Mouse (Mus musculus) frontal cortex, postnatal 14 days (tissue): Measurements from ENCODE around the gene Hcrt.

Experiments
- DNase-seq, 2 experiments: peaks; one replicate each; pipeline ENCODE4 v3.0.0; 2022; ENCODE audit warnings: low spot score in 2 of 2

Gene Hcrt

GRCm38 (mm10) chr11:100735954-100736745 is 26.6 kb downstream of the Hcrt start:
- DNase-seq = no peak

DNA sequence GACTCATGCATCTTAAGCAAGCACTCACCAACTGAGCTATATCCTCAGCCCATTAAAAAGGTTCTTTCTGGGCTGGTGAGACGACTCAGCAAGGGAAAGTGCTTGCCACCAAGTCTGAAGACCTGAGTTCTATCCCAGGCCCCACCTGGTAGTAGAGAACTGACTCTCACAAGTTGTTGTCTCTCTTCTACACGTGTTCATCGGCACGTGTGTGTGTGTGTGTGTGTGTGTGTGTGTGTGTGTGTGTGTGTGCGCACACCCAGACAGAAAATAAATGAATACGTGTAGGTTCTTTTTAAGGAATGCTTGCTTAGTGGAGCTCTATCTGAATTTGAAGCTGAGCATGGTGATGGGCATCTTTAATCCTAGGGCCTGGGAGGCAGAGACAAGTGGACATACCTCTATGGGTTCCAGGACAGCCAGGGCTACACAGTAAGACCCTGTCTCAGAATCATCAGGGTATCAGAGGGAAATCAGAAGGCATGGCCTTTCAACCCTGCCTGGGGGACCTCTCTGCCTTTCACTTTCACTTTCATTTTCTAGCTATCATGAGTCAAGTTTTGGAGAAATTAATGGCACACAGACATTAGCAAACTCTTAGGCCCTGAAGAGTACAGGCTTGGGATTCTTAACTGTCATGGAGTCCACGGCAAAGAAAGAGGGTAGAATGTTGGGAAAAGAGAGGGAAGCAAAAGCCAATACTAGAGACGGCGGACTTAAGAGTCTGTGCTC is 27.4 kb downstream of the Hcrt start:
- no peak for DNase-seq

DNA sequence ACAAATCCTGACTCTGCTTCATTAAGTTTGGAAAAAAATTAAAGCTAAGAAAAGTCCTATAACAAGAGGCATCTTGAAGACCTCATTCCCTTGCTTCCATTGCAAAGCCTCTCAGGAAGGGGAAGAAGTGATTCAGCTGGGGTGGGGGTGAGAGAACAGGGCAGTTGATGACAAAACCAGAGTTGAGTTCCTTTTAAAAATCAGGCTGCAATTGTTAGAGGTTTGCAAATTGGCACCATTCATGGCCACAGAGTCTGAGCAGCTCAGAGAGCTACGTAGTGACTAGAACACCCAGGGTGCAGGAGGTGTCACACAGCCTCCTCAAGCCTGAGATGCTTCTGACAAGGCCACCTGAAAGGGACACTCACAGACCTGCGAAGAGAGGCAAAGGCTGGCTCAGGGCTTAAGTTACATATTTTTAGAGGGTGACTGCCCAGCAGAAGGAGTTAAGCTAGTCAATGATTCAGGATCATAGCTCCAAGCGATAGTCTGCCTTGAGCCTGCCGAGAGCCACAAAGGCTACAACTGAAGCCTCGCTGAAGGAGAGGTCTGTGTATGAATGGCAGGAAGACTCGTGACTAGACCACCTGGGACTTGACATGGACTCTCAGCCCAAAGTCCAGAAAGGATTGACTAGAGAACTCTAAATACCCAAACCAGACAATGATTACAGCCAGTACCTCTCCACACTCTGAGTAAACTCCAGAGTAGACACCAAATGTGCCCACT is 32.1 kb downstream of the Hcrt start:
- no peak for DNase-seq

DNA sequence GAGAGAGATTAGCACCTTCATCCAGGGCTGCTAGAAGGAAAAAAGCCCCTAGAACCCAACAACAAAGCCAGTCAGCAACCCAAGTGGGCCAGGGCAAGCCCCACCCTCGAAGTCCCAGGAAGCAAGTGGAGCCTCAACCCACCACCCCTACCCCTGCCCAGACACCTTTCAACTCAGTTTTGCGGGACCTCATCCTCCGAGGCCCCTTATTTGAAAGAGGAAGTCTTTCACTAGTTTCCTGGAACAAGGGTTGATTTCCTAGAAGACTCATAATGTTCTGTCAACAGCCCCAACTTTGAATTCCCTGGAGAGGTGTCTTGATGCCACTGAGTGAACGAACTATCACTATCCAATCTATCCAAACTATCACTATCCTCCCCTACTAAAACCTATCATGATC is 32.8 kb downstream of the Hcrt start:
- DNase-seq = no peak

DNA sequence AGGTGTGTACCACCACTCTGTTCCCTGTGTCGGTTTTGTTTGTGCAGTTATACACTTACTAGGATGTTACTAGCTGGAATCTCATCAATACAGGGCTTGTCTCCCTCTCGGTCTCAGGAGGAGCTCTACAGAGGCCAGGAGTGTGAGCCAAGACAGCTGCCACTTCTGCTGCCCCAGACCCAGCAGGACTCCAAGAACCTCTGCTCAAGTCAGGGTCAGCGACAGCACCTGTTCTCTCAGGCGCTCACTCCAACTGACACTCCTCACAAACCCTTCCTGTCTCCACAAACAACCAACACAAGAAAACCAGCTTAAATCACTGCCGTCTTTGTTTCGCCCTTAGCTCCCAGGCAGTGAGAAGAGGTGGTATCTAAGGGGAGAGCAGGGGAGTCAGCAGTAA is 34.1 kb downstream of the Hcrt start:
- DNase-seq = no peak

GRCm38 (mm10) chr11:100727201-100727600 is 35.5 kb downstream of the Hcrt start:
- no peak for DNase-seq

GRCm38 (mm10) chr11:100724919-100725512 is 37.7 kb downstream of the Hcrt start:
- no peak for DNase-seq

GRCm38 (mm10) chr11:100722493-100723028 is 40.2 kb downstream of the Hcrt start:
- DNase-seq = no peak

DNA sequence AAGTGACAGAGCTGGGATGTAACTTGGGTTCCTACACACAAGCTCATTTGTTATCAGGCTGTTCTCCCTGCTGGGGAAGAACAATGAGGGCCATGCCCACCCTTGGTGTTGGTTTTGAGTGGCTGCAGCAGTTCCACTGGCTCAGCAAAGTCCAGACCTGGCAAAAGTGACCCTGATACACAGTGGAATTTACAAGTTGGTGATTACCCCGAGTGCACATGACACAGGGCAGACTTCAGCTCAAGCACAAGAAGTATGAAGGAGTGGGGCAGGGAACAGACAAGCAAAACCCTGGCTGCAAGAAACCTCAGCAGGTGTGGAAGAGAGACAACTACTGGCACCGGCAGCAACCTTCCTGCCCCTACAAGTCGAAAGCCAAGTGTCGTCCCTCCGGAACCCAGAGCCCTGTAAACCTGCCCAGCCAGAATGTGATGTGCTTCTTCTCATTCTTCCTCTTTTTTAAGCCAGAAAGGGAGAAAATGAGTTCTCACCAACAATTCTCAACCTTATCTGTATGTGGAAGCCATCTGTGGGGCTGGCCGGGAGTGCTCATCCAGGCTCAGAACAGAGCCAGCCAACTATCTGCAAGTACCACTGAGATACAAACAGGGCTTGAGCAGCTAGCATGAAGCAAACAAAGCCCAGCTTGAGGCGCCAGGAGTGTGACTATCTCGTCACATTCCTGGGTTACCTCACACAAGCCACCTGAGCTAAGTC is 40.8 kb downstream of the Hcrt start:
- DNase-seq = no peak

DNA sequence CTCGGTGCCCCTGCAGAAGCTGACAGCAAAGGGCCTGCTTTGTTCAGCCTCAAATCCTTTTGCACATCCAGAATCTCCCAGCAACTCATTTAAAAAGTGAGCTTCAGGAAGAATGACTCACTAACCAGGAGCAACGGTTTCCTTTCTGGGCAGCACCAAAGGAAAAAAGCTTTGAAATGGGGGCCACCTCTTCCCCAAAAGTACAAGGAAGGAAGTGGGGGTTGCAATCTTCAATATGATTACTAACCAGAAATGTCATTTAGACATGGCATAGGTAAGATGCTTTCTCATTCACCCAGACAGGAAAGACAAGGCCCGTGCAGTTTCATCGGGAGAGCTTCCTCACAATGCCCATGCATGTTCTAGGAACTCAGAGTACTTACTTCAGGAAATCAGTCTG is 41.5 kb downstream of the Hcrt start:
- no peak for DNase-seq

GRCm38 (mm10) chr11:100720345-100720744 is 42.4 kb downstream of the Hcrt start:
- no peak for DNase-seq

DNA sequence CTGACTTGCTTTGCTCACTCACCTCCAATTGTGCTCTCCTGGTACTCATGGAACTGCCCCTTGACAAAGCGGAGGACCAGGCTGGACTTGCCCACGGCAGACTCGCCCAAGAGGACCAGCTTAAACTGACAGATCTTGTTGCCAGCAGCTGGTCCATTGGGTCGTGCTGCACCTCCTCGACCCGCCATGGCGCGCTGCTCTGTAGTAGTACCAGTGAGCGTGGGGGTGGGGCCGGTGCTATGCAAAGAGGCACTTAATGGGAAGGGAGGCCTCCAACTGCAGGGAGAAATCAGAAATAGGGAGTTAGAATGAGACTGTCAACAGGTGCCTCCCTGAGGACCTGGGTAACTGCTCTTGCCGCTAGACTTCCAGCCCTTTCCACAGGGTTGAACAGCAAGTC is 42.8 kb downstream of the Hcrt start:
- no peak for DNase-seq

- DNase-seq = no peak
Measured at GRCm38 (mm10) chr11:100719312-100719711, 43.4 kb downstream of the Hcrt start.

DNA sequence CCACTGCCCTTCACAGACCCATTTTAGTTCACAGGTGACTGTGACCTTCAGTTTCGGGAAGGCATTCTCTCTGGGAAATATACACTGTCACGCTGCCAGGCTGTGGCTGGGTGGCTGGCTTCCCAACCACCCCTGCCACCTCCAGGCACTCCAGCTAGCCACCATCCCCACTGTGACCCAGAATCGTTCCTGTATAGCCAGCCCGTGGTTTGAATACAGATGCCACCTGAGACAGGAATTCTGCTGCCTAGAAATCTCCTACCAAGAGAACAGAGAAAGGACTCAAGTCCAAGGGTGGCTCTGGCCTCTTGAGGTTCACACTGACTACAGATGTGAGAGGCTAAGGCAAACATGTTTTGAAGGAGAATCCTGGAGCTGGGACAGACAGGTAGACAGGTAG is 43.9 kb downstream of the Hcrt start:
- no peak for DNase-seq

- no peak for DNase-seq
Measured at GRCm38 (mm10) chr11:100718462-100718861, 44.3 kb downstream of the Hcrt start.

DNA sequence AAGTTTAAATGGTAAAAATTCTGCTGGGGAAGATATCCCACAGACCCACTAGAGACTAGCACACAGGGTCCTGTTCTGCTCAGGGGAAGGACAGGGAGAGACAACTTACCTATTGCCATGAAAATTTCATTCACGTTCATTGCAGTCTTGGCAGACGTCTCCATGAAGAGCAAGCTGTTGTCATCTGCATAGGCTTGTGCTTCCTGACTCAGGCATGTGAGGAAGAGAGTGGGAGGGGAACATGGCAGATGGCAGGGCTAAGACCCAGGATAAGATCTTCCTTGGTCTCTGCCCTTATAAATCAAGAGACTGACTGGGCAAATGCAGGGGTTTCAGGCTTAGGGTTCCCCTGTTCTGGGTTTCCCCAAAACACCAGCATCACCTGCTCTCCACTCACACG is 46.1 kb downstream of the Hcrt start:
- no peak for DNase-seq

GRCm38 (mm10) chr11:100714948-100715347 is 47.8 kb downstream of the Hcrt start:
- DNase-seq = no peak

GRCm38 (mm10) chr11:100714534-100714915 is 48.2 kb downstream of the Hcrt start:
- DNase-seq = peak; percentile 74 to 75

DNA sequence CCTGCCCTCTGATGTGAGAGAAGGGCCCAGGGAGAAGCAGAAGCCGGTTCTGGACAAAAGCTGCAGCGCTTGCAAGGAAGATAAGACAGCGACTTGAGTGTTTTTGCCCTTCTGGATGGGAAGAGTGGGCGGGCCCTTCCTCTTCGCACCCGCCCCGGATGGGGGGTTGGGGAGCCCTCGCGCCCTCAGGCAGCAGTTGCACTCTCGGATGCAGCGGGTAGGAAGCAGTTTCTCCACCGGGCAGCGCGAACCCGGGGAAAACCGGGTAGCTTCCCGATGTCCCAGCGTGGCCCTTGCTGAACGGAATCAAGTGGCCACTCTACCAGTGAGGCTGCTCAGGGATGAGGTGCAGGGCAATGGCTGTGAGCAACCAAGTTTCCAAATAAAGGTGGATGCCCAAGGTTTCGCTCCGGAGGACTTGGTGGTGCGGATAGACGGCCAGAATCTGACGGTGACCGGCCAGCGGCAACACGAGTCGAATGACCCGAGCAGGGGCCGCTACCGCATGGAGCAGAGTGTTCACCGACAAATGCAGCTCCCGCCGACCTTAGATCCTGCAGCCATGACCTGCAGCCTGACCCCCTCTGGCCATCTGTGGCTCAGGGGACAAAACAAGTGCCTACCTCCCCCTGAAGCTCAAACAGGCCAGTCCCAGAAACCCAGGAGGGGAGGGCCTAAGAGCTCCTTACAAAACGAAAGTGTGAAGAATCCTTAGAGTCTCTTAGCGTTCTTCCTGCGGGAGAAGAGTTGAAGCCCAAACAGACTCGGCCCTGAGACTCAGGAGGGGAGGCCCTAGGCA is 48.8 kb downstream of the Hcrt start, which contains the start of gene Hspb9:
Hspb9 (plus strand) TSS at position 116 of the 799 bp plus-strand sequence.
- DNase-seq = no peak

DNA sequence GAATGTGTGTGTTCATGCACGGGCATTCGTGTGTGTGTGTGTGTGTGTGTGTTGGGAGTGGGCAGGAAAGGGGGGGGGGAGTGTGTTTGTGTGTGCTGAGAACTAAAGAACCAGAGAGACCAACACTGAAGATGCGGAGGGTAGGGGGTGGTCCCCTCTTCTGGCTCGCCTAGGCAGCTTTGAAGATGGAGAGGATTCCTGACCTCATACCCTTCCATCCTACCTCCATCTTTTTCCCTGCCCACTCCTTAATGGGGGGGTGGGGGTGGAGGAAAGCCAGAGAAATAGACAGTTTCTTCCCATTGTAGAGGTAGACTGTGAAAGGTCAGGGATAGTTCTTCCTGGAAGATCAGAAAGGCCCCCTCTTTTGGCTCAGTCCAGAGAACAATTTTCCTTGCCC is 49.6 kb downstream of the Hcrt start:
- no peak for DNase-seq
